Mouse (Mus musculus) liver, embryonic 14.5 days (tissue): ENCODE measurements around the gene Utrn. TPM values are rescaled to one million over a fixed set of nuclear protein-coding genes. Genes with fewer than 3 reads are reported as not detected.
A peak's percentile ranks its signal among the peaks of the same experiment; 100 is the strongest.

Experiments
- ATAC-seq: fragments of 200-750 bp; cut with Nextera tagmentation; 2 replicates; pipeline ENCODE4 v1.8.0; 2017; ENCODE audit warnings: moderate number of reproducible peaks, mild to moderate bottlenecking, moderate library complexity; ENCODE audit not compliant: insufficient read depth
- DNase-seq, 3 experiments: peaks; one replicate each; pipeline ENCODE4 v3.0.0-alpha.2; 2012 to 2013; ENCODE audit warnings: low read depth in 3 of 3, low spot score in 3 of 3
- H3K27ac ChIP-seq: fragments of 300-500 bp; sonication (generic); 2 replicates; pipeline ENCODE4 v1.5.1; 2014; ENCODE audit warnings: moderate library complexity, mild to moderate bottlenecking, control low read depth, inconsistent platforms
- H3K27me3 ChIP-seq: fragments of 300-500 bp; sonication (generic); 2 replicates; pipeline ENCODE4 v1.6.1; 2014; ENCODE audit warnings: mild to moderate bottlenecking, low read length, moderate library complexity; ENCODE audit not compliant: control insufficient read depth, insufficient read depth
- H3K36me3 ChIP-seq: fragments of 300-500 bp; sonication (generic); replicated peaks from 2 replicates; pipeline ENCODE4 v1.6.1; 2014; ENCODE audit warnings: low read depth; ENCODE audit not compliant: control insufficient read depth, insufficient read depth
- H3K4me1 ChIP-seq, 2 experiments: fragments of 200-500 bp in 1 of 2; fragments of 300-500 bp in 1 of 2; sonication (generic) in 1 of 2; replicated peaks; 2 replicates each; pipeline ENCODE4 v1.6.1; 2012 to 2014; ENCODE audit warnings: antibody characterized with exemption in 1 of 2, inconsistent platforms in 1 of 2, low read length in 1 of 2; ENCODE audit not compliant: control insufficient read depth in 2 of 2, insufficient read depth in 2 of 2
- H3K4me2 ChIP-seq: fragments of 300-500 bp; sonication (generic); 2 replicates; pipeline ENCODE4 v1.6.1; 2014; ENCODE audit warnings: low read depth, mild to moderate bottlenecking, control low read depth, moderate library complexity
- H3K4me3 ChIP-seq, 2 experiments: fragments of 200-500 bp in 1 of 2; fragments of 300-500 bp in 1 of 2; sonication (generic) in 1 of 2; 2 replicates each; pipeline ENCODE4 v1.5.1; 2012 to 2014; ENCODE audit warnings: low read depth in 2 of 2, low read length in 2 of 2, mild to moderate bottlenecking in 2 of 2, control low read depth in 1 of 2, inconsistent platforms in 1 of 2, moderate library complexity in 1 of 2; ENCODE audit not compliant: insufficient read depth in 1 of 2
- H3K9ac ChIP-seq: fragments of 300-500 bp; sonication (generic); replicated peaks from 2 replicates; pipeline ENCODE4 v1.6.1; 2014; ENCODE audit warnings: mild to moderate bottlenecking, control low read depth, moderate library complexity
- H3K9me3 ChIP-seq: fragments of 300-500 bp; sonication (generic); 2 replicates; pipeline ENCODE4 v1.6.1; 2016; ENCODE audit warnings: low read length, mixed read lengths; ENCODE audit not compliant: control insufficient read depth
- CTCF ChIP-seq: IDR thresholded peaks from 2 replicates; pipeline ENCODE4 v1.5.1; 2016; ENCODE audit warnings: antibody characterized with exemption, low read depth, control low read depth
- EP300 ChIP-seq: IDR thresholded peaks from 2 replicates; pipeline ENCODE4 v1.6.1; 2016; ENCODE audit warnings: antibody characterized with exemption, low read depth
- WGBS: fragments of 180-500 bp; shearing (Covaris S2); extraction: QIAGEN DNeasy Blood & Tissue Kit; methylation state at CpG from one replicate; pipeline ENCODE4 v1.1.7; 2014; ENCODE audit not compliant: insufficient replicate concordance; 5-methylcytosine and 5-hydroxymethylcytosine counted together
- polyA plus RNA-seq, 2 experiments: library from polyadenylated mRNA; depleted of rRNA in 1 of 2; stranded (reverse) in 1 of 2; unstranded in 1 of 2; fragments of >200 nt; fragmentation: Nextera tagmentation in 1 of 2; extraction: Ambion mirVana in 1 of 2; gene quantifications; 2 replicates each; pipeline versions ENCODE4 v1.2.1 to v1.2.3; 2012 to 2014

The Utrn gene
- polyA plus RNA-seq, 2 experiments = 2.7 to 4.4 TPM

- Histone ChIP-seq H3K4me3 (no peak overlapping the region), H3K9me3 (no peaks in the 10 kb centered on the region), H3K36me3 (no peaks in the 10 kb centered on the region; the same call in 1 of the 2 replicates), H3K9ac (no peak overlapping the region), H3K27ac (no peak overlapping the region), H3K4me2 (no peak overlapping the region), H3K4me1 (no peaks in the 10 kb centered on the region), H3K27me3 (no peaks in the 10 kb centered on the region)
- 89% methylated on average over 9 of the region's 9 CpGs for WGBS
- TF ChIP-seq CTCF = no peak
- no peak for TF ChIP-seq EP300
- no peak for DNase-seq
- no peak for ATAC-seq
These were observed 197.6 kb downstream of the Utrn start for GRCm38 (mm10) chr10:12671608-12672007.

GRCm38 (mm10) chr10:12662035-12662434, 207.1 kb downstream of the Utrn start:
- no peak overlapping the region for H3K4me2 ChIP-seq
- no peak overlapping the region for H3K27ac ChIP-seq
- H3K27me3 ChIP-seq = no peaks in the 10 kb centered on the region
- no peaks in the 10 kb centered on the region; the same call in 1 of the 2 replicates for H3K36me3 ChIP-seq
- DNase-seq = no peak
- no peaks in the 10 kb centered on the region for H3K4me1 ChIP-seq
- TF ChIP-seq CTCF = peak; percentile 55; the same call in 1 of the 2 replicates
- no peak for TF ChIP-seq EP300
- H3K9ac ChIP-seq = no peak overlapping the region
- 69% methylated on average over 4 of the region's 4 CpGs for WGBS
- no peak overlapping the region for H3K4me3 ChIP-seq
- ATAC-seq = no peak
- peaks cover 4% of the 10 kb centered on the region; the same call in 1 of the 2 replicates for H3K9me3 ChIP-seq

GRCm38 (mm10) chr10:12658023-12658744, 211.0 kb downstream of the Utrn start:
- H3K27ac ChIP-seq = no peak overlapping the region
- DNase-seq (no peak), ATAC-seq (no peak)
- H3K9ac ChIP-seq = no peak overlapping the region
- H3K36me3 ChIP-seq = no peaks in the 10 kb centered on the region
- TF ChIP-seq EP300 = no peak
- TF ChIP-seq CTCF = no peak
- 71% methylated on average over 8 of the region's 8 CpGs for WGBS
- no peak overlapping the region for H3K4me3 ChIP-seq
- H3K27me3 ChIP-seq = no peaks in the 10 kb centered on the region
- peaks cover 4% of the 10 kb centered on the region; the same call in 1 of the 2 replicates for H3K9me3 ChIP-seq
- H3K4me2 ChIP-seq = no peak overlapping the region
- H3K4me1 ChIP-seq = no peaks in the 10 kb centered on the region

- Histone ChIP-seq H3K27me3 (no peaks in the 10 kb centered on the region), H3K4me3 (no peak overlapping the region), H3K4me2 (no peak overlapping the region), H3K9me3 (no peaks in the 10 kb centered on the region), H3K4me1 (no peaks in the 10 kb centered on the region), H3K36me3 (no peaks in the 10 kb centered on the region), H3K27ac (no peak overlapping the region), H3K9ac (no peak overlapping the region)
- DNase-seq = no peak
- TF ChIP-seq CTCF (no peak), EP300 (no peak)
- no peak for ATAC-seq
- 78% methylated on average over 3 of the region's 3 CpGs for WGBS
These were observed 216.2 kb downstream of the Utrn start for GRCm38 (mm10) chr10:12652988-12653387.

GRCm38 (mm10) chr10:12646119-12646518, 223.0 kb downstream of the Utrn start:
- DNase-seq = no peak
- H3K27me3 ChIP-seq = no peaks in the 10 kb centered on the region

More at GRCm38 (mm10) chr10:12646119-12646518, 223.0 kb downstream of the Utrn start:
- no peak overlapping the region for H3K27ac ChIP-seq
- no peak for TF ChIP-seq EP300
- TF ChIP-seq CTCF = no peak
- H3K9me3 ChIP-seq = no peaks in the 10 kb centered on the region
- no peak overlapping the region for H3K9ac ChIP-seq
- H3K4me3 ChIP-seq = no peak overlapping the region
- WGBS = 74% methylated on average over 5 of the region's 5 CpGs
- no peaks in the 10 kb centered on the region for H3K4me1 ChIP-seq
- no peak for ATAC-seq
- no peaks in the 10 kb centered on the region for H3K36me3 ChIP-seq
- no peak overlapping the region for H3K4me2 ChIP-seq
